Mouse (Mus musculus) stomach, postnatal 0 days (tissue): Measurements from ENCODE around the gene Elovl6. TPM values are rescaled to one million over a fixed set of nuclear protein-coding genes. Genes with fewer than 3 reads are reported as not detected.

Source experiments
- ATAC-seq: fragments of 200-750 bp; cut with Nextera tagmentation; 2 replicates; pipeline ENCODE4 v1.8.0; 2017; ENCODE audit not compliant: low FRiP score, low TSS enrichment
- DNase-seq: peaks from one replicate; pipeline ENCODE4 v3.0.0-alpha.2; 2016; ENCODE audit warnings: low spot score
- H3K27ac ChIP-seq: fragments of 300-500 bp; sonication (generic); replicated peaks from 2 replicates; pipeline ENCODE4 v1.5.1; 2014; ENCODE audit warnings: mild to moderate bottlenecking, control low read depth
- H3K27me3 ChIP-seq: fragments of 300-500 bp; sonication (generic); 2 replicates; pipeline ENCODE4 v1.6.1; 2014; ENCODE audit warnings: low read length; ENCODE audit not compliant: control insufficient read depth, insufficient read depth
- H3K36me3 ChIP-seq: fragments of 300-500 bp; sonication (generic); 2 replicates; pipeline ENCODE4 v1.6.1; 2014; ENCODE audit warnings: low read length, mixed read lengths; ENCODE audit not compliant: control insufficient read depth, insufficient read depth
- H3K4me1 ChIP-seq: fragments of 300-500 bp; sonication (generic); replicated peaks from 2 replicates; pipeline ENCODE4 v1.6.1; 2014; ENCODE audit warnings: antibody characterized with exemption; ENCODE audit not compliant: control insufficient read depth, insufficient read depth
- H3K4me2 ChIP-seq: fragments of 300-500 bp; sonication (generic); replicated peaks from 2 replicates; pipeline ENCODE4 v1.6.1; 2014; ENCODE audit warnings: low read depth, mild to moderate bottlenecking, control low read depth, moderate library complexity
- H3K4me3 ChIP-seq: fragments of 300-500 bp; sonication (generic); 2 replicates; pipeline ENCODE4 v1.5.1; 2014; ENCODE audit warnings: low read depth, low read length, control low read depth
- H3K9ac ChIP-seq: fragments of 300-500 bp; sonication (generic); 2 replicates; pipeline ENCODE4 v1.6.1; 2014; ENCODE audit warnings: mild to moderate bottlenecking, low read length, control low read depth, mixed read lengths
- H3K9me3 ChIP-seq: fragments of 300-500 bp; sonication (generic); 2 replicates; pipeline ENCODE4 v1.6.1; 2016; ENCODE audit warnings: low read length; ENCODE audit not compliant: control insufficient read depth
- CTCF ChIP-seq: IDR thresholded peaks from 2 replicates; pipeline ENCODE4 v1.5.1; 2016; ENCODE audit warnings: antibody characterized with exemption, low read depth, mild to moderate bottlenecking, moderate library complexity
- EP300 ChIP-seq: optimal IDR thresholded peaks from 2 replicates; pipeline ENCODE3; 2016; ENCODE audit warnings: antibody characterized with exemption
- WGBS: fragments of 180-500 bp; shearing (Covaris S2); extraction: QIAGEN DNeasy Blood & Tissue Kit; methylation state at CpG from one replicate; pipeline ENCODE4 v1.1.7; 2014; 5-methylcytosine and 5-hydroxymethylcytosine counted together
- polyA plus RNA-seq: library from polyadenylated mRNA; unstranded; fragments of >200 nt; fragmentation: Nextera tagmentation; extraction: Ambion mirVana; gene quantifications from 2 replicates; pipeline ENCODE4 v1.2.1, GENCODE M21; 2015

The Elovl6 gene
- polyA plus RNA-seq, 1 experiment from 2014 or later = 34.2 TPM

GRCm38 (mm10) chr3:129650931-129651330 is 118.8 kb downstream of the Elovl6 start:
- H3K36me3 ChIP-seq = no peaks in the 10 kb centered on the region
- no peak for TF ChIP-seq CTCF
- no peak for TF ChIP-seq EP300
- no peaks in the 10 kb centered on the region for H3K4me1 ChIP-seq
- no peak overlapping the region for H3K27ac ChIP-seq
- H3K4me3 ChIP-seq = no peak overlapping the region
- H3K4me2 ChIP-seq = no peak overlapping the region
- DNase-seq = no peak
- WGBS = 51% methylated on average over 1 of the region's 1 CpGs
- ATAC-seq = no peak
- H3K9ac ChIP-seq = no peak overlapping the region
- H3K27me3 ChIP-seq = no peaks in the 10 kb centered on the region
- H3K9me3 ChIP-seq = no peaks in the 10 kb centered on the region

- ATAC-seq (no peak), DNase-seq (no peak)
These were observed 119.6 kb downstream of the Elovl6 start for GRCm38 (mm10) chr3:129651765-129652164.

GRCm38 (mm10) chr3:129652476-129652875 is 120.3 kb downstream of the Elovl6 start:
- no peak overlapping the region for H3K27ac ChIP-seq
- no peak for TF ChIP-seq EP300
- H3K27me3 ChIP-seq = no peaks in the 10 kb centered on the region
- 84% methylated on average over 4 of the region's 4 CpGs for WGBS
- no peaks in the 10 kb centered on the region for H3K4me1 ChIP-seq
- DNase-seq (no peak), ATAC-seq (no peak)
- H3K4me3 ChIP-seq = no peak overlapping the region
- H3K9ac ChIP-seq = no peak overlapping the region
- no peaks in the 10 kb centered on the region for H3K9me3 ChIP-seq
- H3K4me2 ChIP-seq = no peak overlapping the region
- H3K36me3 ChIP-seq = no peaks in the 10 kb centered on the region

More at GRCm38 (mm10) chr3:129651765-129652164, 119.6 kb downstream of the Elovl6 start:
- TF ChIP-seq EP300 (no peak), CTCF (no peak)
- H3K4me2 ChIP-seq = no peak overlapping the region
- no peaks in the 10 kb centered on the region for H3K36me3 ChIP-seq
- no peak overlapping the region for H3K9ac ChIP-seq
- 91% methylated on average over 8 of the region's 8 CpGs for WGBS
- H3K4me3 ChIP-seq = no peak overlapping the region
- no peaks in the 10 kb centered on the region for H3K4me1 ChIP-seq
- H3K9me3 ChIP-seq = no peaks in the 10 kb centered on the region
- no peak overlapping the region for H3K27ac ChIP-seq
- no peaks in the 10 kb centered on the region for H3K27me3 ChIP-seq

- Histone ChIP-seq H3K4me2 (no peak overlapping the region), H3K36me3 (no peaks in the 10 kb centered on the region), H3K9me3 (no peaks in the 10 kb centered on the region), H3K4me3 (no peak overlapping the region), H3K4me1 (no peaks in the 10 kb centered on the region), H3K9ac (no peak overlapping the region), H3K27ac (no peak overlapping the region), H3K27me3 (no peaks in the 10 kb centered on the region)
- WGBS = 74% methylated on average over 4 of the region's 4 CpGs
- no peak for ATAC-seq
- no peak for DNase-seq
- TF ChIP-seq CTCF (no peak), EP300 (no peak)
These were observed 124.4 kb downstream of the Elovl6 start for GRCm38 (mm10) chr3:129656540-129656939.

- no peak overlapping the region for H3K4me3 ChIP-seq
- H3K27me3 ChIP-seq = no peaks in the 10 kb centered on the region
- H3K4me2 ChIP-seq = no peak overlapping the region
- no peak overlapping the region for H3K27ac ChIP-seq
- DNase-seq = no peak
- TF ChIP-seq CTCF = no peak
- TF ChIP-seq EP300 = no peak
- no peaks in the 10 kb centered on the region for H3K9me3 ChIP-seq
- H3K9ac ChIP-seq = no peak overlapping the region
- WGBS = 78% methylated on average over 9 of the region's 9 CpGs
- no peaks in the 10 kb centered on the region for H3K4me1 ChIP-seq
- no peaks in the 10 kb centered on the region for H3K36me3 ChIP-seq
- no peak for ATAC-seq
These were observed 125.1 kb downstream of the Elovl6 start for GRCm38 (mm10) chr3:129657222-129657621.

- TF ChIP-seq EP300 = no peak
- no peaks in the 10 kb centered on the region for H3K36me3 ChIP-seq
- 80% methylated on average over 11 of the region's 11 CpGs for WGBS
- H3K4me2 ChIP-seq = no peak overlapping the region
- H3K4me1 ChIP-seq = no peaks in the 10 kb centered on the region
- H3K4me3 ChIP-seq = no peak overlapping the region
- H3K9me3 ChIP-seq = no peaks in the 10 kb centered on the region
- H3K27ac ChIP-seq = no peak overlapping the region
- H3K27me3 ChIP-seq = no peaks in the 10 kb centered on the region
- ATAC-seq (no peak), DNase-seq (no peak)
- H3K9ac ChIP-seq = no peak overlapping the region
These were observed 125.6 kb downstream of the Elovl6 start for GRCm38 (mm10) chr3:129657775-129658174.
